Mouse (Mus musculus): ENCODE results near the gene Gpc6. TPM values are rescaled to one million over a fixed set of nuclear protein-coding genes. Genes with fewer than 3 reads are reported as not detected.

The Gpc6 gene
- total RNA-seq, 1 experiment from 2014 or later = not detected

DNA sequence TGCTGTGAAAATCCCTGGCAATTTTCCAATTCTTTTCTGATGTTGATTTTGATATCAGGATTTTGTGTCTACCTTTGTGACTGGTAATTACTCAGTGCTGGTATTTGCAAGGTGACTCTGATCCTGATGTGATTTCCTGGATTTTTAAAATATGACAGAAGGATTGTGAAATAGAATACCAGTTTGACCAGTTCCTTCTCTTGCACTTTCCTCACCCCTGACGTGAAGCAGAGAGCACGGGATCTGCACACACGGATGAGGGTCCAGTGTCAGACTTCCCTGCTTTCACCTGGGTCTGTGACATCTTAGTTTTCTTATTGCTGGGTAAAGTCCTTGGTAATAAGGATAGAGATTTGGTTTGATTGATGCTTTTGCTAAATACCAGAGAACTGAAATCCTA lies 232.3 kb downstream of the Gpc6 start:
- ATAC-seq (replicated peaks; ENCODE audit: insufficient number of reproducible peaks, low FRiP score, low TSS enrichment, poor library complexity, severe bottlenecking) = no peak

DNA sequence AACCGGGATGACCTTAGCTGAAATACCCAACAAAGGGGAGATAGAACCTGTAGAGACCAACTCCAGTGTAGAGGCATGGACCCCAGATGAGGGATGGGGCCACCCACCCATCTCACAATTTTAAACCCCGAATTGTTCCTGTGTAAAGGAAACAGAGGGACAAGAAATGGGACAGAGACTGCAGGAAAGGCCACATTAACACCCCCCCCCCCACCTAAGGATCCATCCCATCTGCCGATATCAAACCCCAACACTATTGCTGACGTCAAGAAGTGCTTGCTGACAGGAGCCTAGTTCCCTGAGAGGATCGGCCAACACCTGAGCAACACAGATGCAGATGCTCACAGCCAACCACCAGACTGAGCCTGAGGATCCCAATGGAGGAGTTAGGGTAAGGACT lies 241.2 kb downstream of the Gpc6 start:
- no peak for ATAC-seq (replicated peaks; ENCODE audit: insufficient number of reproducible peaks, low FRiP score, low TSS enrichment, poor library complexity, severe bottlenecking)

DNA sequence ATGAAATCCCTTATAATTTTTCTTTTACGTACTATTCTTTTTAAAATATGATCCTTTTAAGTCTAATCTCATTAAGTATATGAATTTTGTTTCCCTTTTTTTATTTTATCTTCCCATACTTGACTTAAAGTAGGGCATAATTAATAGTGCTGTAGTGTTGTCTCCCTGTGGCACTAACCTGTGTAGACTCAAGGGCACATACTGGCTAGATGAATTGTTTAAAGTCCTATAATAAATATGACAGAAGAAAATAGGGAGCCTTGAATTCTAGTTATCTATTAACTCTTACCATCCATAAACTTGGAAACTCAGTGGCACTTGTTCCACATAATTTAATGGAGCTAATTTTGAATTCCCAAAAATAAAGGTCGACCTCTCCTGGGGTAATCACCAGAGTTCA lies 268.2 kb downstream of the Gpc6 start:
- ATAC-seq (replicated peaks; ENCODE audit: insufficient number of reproducible peaks, low FRiP score, low TSS enrichment, poor library complexity, severe bottlenecking) = no peak

DNA sequence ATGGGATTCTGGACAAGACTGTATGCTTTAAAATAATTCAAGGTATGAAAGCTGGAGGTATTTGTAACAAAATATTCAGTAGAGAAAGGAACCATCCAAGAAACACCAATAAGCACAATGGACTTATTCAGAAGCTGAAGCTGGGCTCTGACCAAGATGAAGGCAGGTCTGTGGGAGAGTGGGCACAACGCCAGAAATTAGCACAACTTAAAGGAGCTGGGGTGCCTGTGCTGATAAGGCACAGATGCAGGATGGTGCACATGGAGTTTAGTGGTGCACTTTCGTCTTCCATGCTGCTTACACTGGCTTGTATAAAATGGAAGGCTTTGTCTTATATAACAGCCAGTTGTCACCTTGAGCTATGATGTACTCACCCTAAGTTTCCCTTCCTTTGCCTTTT lies 276.9 kb downstream of the Gpc6 start:
- ATAC-seq (replicated peaks; ENCODE audit: insufficient number of reproducible peaks, low FRiP score, low TSS enrichment, poor library complexity, severe bottlenecking) = no peak

DNA sequence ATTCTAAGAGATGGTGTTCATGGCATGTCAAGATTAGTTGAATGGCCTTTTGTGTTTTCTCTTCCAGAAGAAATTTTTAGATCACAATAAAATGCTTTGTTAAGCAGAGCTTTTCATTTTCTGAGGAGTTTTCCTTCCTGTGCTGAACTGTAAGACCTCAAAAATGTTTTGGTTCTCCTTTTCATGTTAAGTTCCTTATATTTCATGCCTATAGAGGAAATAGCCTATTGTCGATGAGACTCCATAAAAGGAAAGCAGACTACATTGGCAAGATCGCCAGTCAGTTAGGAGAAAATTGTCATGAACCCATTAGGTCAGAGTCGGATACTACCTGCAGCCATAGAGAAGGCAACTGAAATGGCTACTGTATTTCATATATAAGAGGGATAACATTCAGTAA lies 278.8 kb downstream of the Gpc6 start:
- ATAC-seq (replicated peaks; ENCODE audit: insufficient number of reproducible peaks, low FRiP score, low TSS enrichment, poor library complexity, severe bottlenecking) = no peak

DNA sequence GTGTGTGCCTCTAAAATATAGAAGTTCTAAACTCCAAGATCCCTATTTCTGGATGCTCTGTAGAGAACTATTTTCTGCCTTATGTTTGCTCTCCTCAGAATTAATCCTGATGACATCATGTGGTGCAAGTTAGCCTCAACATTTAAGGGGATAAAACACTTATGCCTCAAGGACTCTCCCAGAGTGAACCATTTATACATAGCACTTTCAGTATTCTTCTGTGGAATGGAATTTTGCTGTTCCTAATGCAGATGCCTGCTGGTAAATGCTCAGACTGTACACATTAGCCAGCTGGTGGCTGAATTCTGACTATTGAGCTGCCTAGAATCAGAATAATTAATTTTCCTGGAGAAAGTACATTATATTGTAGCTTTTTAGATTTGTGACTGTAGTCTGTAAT lies 289.3 kb downstream of the Gpc6 start:
- no peak for ATAC-seq (replicated peaks; ENCODE audit: insufficient number of reproducible peaks, low FRiP score, low TSS enrichment, poor library complexity, severe bottlenecking)

DNA sequence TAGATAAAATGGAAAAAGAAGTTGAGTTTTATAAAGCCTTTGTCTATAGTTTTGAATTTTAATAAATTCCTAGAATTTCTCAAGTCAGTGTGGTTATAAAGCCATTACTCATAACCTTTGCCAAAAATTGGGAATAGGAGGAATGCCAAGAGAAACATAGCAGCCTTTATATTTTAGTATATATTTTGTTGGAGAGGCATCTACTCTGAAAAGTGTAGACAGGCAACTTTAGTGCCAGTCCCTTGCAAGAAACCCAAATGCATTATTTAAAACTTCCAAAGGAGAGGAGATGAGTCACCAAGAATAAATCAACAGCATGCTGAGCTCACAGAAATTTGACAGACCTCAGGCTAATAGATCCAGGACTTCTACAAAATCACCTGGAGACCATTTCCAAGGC lies 301.8 kb downstream of the Gpc6 start:
- no peak for ATAC-seq (replicated peaks; ENCODE audit: insufficient number of reproducible peaks, low FRiP score, low TSS enrichment, poor library complexity, severe bottlenecking)

DNA sequence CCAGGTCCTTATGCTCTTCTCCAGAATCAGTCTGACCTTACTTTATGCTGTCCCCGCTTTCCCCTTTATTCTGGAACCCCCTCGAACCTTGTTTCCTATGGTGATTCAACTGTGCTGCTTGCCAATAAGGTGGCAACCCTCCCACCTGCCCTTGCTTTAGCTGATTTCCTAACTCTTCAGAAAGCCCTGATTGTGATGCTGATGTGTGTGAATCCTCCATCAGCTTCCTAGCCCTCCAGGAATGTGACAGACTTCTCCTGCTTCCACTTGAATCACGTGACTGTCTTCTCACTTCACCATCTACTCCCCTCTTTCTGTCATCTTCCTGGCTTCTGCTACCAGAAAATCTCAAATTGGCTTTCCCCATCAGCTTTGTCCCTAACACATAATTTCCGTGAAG lies 305.4 kb downstream of the Gpc6 start:
- ATAC-seq (replicated peaks; ENCODE audit: insufficient number of reproducible peaks, low FRiP score, low TSS enrichment, poor library complexity, severe bottlenecking) = no peak

DNA sequence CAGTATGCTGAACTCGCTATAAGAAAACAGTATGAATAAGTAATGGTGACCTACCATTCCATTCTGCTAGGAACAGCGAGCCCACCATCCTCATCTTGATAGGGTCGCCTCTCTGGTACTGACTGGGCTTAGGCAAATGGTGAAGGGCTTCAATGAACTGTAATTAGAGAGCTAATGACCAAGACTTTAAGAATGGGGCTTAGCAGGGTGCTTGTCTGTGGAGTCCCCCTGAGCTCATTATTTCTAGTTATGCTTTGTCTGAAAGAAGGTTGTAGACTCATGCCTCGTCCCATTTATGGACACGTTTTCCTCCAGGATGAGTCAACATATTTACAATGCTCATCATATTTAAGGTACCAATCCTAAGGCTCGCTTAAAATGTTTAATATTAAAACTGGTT lies 313.1 kb downstream of the Gpc6 start:
- ATAC-seq (replicated peaks; ENCODE audit: insufficient number of reproducible peaks, low FRiP score, low TSS enrichment, poor library complexity, severe bottlenecking) = no peak

DNA sequence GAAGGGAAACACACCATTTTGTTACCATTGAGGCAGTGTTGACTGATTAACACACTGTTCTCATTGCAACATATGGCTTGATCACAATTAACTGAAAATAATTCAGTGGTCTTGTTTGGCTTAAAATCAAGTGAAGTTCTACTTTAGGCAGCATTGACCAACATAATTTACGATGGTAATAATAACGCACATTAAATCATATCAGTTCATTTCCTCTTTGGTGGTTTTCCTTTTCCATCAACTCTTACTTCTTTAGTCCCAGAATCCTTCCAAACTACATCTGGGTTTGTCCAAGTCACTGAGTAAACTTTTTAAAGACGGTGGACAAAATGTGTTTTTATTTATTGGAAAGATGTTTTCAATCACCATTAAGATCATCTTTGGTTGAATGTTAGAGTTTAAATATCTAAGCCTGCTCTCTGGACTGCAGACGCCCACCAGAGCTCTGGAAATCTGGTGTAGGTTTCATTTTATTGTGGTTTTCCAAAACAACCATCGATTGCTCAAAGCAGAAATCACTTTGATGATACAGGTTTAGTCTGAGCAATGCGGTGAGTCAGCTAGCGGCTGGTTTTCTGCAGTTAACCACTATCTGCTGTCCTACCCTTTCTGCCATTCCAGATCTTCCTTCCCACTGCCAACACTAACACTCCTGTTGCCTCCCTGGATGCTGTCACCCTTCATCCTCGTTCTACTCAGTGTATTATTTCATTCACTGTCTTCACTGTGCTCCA lies 314.7 kb downstream of the Gpc6 start:
- no peak for ATAC-seq (replicated peaks; ENCODE audit: insufficient number of reproducible peaks, low FRiP score, low TSS enrichment, poor library complexity, severe bottlenecking)

DNA sequence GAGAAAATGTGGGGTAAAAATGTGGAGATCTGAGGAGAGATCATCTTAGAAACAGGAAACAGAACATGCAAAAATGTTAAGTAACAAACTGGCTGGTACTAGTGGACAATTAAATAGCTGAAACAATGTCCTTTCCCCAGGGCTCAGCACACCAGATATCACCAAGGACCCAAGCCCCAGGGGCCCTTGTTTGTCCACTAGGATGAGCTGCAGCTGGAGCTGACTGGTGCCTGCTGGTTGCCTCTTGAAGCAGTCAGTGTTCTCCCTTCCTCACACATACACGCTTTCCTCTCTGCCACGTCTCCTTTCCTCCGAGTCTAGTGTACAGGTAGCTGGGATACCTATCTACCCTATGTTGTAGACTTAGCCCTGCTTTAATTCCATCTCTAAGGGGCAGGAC lies 320.5 kb downstream of the Gpc6 start:
- ATAC-seq (replicated peaks; ENCODE audit: insufficient number of reproducible peaks, low FRiP score, low TSS enrichment, poor library complexity, severe bottlenecking) = no peak

DNA sequence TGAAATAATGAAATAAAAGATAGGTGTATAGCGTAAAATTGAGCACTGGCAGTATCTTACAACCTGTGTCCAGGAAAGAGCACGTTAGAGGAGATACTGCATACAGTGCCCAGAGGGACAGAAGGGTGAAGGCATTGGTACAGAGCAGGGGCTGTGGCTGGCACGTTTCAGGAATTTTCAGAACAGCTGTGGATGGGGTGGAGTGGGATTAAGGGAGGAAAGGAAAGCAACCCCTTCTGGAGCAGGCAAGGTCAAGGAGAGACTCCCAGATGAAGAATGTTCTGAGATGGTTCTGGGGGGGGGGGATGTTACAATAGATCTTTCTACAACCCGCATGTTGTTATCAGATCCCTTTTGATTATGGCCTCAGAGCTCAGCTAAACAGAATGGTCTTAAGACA lies 331.1 kb downstream of the Gpc6 start:
- ATAC-seq (replicated peaks; ENCODE audit: insufficient number of reproducible peaks, low FRiP score, low TSS enrichment, poor library complexity, severe bottlenecking) = no peak

DNA sequence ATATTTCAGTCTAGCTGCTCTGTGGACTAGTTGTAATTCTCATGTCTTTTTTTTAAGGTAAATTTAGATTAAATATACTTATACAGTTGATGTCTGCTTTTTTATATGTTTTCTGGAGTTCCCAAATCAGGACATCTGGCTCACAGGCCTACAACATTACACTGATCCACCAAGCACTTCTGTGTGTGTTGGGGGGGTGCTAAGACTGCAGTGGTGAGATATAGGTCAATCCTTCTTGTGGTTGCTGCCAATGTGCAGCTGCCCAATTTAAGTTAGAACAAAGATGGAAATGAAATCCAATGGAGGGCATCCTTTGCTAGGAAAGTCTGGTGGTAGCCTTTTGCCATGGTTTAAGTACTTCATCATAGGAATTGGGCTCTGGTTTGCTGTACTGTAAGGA lies 340.5 kb downstream of the Gpc6 start:
- ATAC-seq (replicated peaks; ENCODE audit: insufficient number of reproducible peaks, low FRiP score, low TSS enrichment, poor library complexity, severe bottlenecking) = no peak

DNA sequence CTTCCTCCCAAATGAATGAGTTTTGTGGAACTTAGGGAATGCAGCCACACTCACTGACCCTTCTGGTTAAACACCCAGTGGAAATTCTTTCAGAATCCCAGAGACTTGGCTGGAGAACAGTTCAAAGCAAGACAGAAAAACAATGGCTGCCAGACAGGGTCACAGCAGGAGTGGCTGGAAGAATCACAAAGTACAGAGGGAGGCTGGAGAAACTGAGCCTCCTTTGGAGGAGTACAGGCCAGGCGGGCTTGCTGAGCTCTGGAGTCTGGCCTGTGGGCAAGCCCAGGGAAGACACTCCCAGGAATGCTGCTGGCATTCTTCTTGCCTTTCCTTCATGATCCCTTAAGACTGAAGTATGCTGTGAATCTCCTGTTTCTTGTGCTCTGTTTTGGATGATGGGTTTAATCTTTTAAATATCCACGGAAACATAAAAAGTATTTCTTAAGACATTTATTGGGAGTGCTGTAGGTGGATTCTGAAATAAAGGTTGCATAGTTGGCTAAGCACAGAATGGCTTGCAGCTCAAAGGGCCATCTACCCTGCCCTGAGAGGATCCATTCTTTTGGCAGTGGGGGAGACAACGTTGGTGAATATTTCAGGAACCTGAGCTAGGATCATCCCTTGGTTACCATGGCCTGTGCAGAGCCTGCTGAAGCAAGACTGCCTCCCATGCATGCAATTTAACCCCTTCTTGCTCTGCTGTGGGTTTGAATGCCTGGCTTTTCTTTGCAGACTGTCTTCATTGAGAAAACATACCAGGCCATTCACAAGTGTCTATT lies 342.9 kb downstream of the Gpc6 start:
- ATAC-seq (replicated peaks; ENCODE audit: insufficient number of reproducible peaks, low FRiP score, low TSS enrichment, poor library complexity, severe bottlenecking) = no peak

DNA sequence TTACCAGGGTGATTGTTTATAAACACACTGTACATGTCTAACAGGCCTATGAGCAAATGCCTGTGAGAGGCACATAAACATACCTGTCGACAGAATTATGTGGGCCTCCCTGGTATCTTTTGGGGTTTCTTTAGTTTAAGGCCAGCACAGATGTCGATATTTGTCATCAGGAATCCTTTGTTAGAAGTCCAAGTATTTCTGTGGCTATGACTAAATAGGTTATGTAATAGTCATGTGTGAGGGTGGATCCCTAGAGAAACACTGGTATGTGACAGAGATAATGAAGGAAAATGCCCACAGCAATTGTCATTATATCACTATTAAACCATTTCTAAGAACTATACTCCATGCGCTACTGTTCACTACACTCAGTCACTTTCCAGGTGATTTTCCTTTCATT lies 358.5 kb downstream of the Gpc6 start:
- ATAC-seq (replicated peaks; ENCODE audit: insufficient number of reproducible peaks, low FRiP score, low TSS enrichment, poor library complexity, severe bottlenecking) = no peak

DNA sequence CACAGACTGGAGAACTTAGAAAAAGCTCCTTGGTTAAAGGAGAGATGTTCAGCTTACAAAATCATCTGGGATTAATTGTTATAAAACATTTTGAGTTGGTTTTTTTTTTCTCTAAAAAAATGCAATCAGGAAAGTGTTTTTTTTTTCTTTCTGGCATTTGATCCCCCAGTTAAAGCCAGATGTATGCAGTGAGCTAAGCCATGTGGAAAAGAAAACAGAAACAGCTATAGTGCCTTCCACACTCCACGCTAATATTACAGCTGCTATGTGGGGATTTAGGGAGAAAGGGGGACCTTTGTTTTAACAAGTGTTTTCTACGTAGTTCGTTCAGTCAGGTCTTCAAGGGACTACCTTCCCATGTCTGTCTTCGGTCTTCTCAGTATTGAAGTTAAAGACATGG lies 368.6 kb downstream of the Gpc6 start:
- ATAC-seq (replicated peaks; ENCODE audit: insufficient number of reproducible peaks, low FRiP score, low TSS enrichment, poor library complexity, severe bottlenecking) = no peak

DNA sequence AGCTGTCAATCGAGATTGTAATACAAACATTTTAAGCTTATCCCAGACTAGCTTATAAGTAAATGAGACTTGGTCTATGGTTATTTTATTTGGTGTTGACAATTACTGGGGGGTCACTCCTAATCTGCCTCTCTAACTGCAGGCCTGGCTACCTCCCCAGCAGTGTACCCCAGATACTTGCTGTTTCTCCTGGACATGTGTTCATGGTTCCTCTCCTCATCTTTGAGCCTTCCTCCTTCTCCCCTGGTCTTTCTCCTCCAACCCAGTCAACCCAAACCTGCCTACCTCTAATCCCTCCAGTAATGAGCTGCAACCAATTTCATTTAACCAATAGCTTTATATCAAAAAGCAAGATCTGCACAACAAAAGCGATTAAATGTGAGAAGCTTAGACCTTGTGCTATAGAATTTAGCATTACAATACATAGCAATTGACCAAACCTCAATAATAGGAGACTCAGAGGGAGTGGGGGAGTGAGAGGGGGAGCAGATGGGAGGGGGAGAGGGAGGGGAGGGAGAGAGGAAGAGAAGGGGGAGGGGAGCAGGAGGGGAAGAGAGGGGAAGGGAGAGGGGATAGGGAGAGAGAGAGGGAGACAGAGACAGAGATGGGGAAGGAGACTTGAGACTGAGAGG lies 371.2 kb downstream of the Gpc6 start:
- no peak for ATAC-seq (replicated peaks; ENCODE audit: insufficient number of reproducible peaks, low FRiP score, low TSS enrichment, poor library complexity, severe bottlenecking)

DNA sequence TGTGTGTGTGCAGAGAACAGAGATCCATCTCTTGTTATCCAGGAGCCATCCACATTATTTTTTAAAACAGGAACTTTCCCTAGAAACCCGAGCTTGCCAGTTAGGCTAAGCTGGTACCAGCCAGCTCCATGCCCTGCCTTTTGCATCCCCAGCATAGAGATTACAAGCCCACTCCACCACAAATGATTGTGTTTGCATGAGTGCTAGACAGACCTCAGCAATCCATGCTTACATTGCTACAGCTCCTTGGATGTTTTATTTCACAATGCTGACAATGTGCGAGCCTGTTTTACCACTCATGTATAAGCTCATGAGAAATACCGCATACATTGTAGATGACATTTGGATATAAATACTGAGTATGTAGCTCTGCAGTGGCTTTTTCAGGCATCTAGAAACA lies 375.9 kb downstream of the Gpc6 start:
- no peak for ATAC-seq (replicated peaks; ENCODE audit: insufficient number of reproducible peaks, low FRiP score, low TSS enrichment, poor library complexity, severe bottlenecking)

DNA sequence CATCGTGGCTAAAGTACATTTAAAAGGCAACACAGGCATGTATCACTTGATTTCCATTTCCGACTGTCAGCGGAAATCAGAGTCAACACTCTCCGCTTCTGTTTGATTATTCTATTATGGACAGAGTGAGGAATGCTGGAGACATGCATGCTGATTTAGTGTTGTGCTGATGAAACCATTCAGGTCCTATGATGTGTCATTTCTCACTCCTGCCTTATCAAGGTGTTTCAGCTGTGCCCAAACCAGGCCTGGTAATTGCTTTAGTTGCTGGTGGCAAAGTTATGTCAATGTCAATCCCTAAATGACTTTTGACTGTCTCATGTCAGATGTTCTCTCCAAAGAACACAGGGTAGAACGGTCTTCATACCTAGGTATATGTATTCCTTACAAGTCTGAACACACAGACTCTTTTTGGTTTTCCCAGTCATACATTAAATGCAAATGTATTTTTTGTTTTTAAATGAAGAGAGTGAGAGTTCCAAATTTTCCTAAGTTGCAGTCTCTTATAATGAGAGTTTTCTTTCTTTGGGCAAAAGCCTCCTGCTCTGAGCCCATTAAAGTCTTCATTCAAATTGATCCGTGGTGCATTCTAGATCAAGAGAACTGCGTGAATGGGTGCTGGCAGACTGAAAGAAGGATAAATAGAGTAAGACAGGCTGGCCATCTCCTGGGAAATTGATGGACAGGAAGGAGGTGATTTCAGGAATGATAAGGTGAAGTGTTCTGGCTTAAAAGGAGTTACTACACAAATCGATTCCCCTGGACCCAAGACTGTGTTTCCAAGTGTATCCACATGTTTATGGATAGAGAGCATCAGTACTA lies 379.0 kb downstream of the Gpc6 start:
- ATAC-seq (replicated peaks; ENCODE audit: insufficient number of reproducible peaks, low FRiP score, low TSS enrichment, poor library complexity, severe bottlenecking) = no peak
